Mouse (Mus musculus): ENCODE data around the gene Slc5a4a.

- TF ChIP-seq CTCF (IDR thresholded peaks at IDR 0.05; ENCODE audit: borderline replicate concordance, extremely low read depth, insufficient read depth, insufficient read length) (no peak), POLR2A (IDR thresholded peaks at IDR 0.05; ENCODE audit: borderline replicate concordance, extremely low read depth, insufficient read depth, insufficient read length, poor library complexity, severe bottlenecking) (no peak)
Measured at GRCm38 (mm10) chr10:76210806-76211205, 63.6 kb downstream of the Slc5a4a start.
